Mouse (Mus musculus) urinary bladder, adult 2 months (tissue): Measurements from ENCODE around the gene Slc35g1. TPM values are rescaled to one million over a fixed set of nuclear protein-coding genes. Genes with fewer than 3 reads are reported as not detected.

Experiments
- DNase-seq: peaks from one replicate; pipeline ENCODE4 v3.0.0; 2022; ENCODE audit warnings: low spot score
- polyA plus RNA-seq: library from polyadenylated mRNA; depleted of rRNA; stranded (reverse); fragments of >200 nt; gene quantifications from 2 replicates; pipeline ENCODE4 v1.2.3, GENCODE M21; 2012

Gene Slc35g1
- polyA plus RNA-seq, 1 experiment, result 36.8 TPM

GRCm38 (mm10) chr19:38387835-38388234, 7.9 kb upstream of the Slc35g1 start:
- no peak for DNase-seq

DNA sequence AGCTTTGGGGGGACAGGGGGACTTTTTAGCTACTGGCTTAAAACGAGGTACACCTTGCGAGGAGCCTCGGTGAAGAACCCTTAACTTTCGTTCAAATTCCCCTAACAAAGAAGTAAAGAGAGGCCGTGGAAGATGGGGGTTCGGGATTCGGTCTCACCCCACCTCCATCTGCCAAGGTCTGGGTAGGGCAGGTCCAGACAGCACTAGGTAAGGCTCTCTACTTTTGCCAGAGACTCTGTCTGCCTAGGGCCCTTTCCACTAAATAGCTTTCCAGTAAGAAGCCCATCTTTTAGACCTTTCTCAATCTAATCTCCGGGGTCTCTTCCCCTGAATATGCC, 822 bp downstream of the Slc35g1 start:
- no peak for DNase-seq

DNA sequence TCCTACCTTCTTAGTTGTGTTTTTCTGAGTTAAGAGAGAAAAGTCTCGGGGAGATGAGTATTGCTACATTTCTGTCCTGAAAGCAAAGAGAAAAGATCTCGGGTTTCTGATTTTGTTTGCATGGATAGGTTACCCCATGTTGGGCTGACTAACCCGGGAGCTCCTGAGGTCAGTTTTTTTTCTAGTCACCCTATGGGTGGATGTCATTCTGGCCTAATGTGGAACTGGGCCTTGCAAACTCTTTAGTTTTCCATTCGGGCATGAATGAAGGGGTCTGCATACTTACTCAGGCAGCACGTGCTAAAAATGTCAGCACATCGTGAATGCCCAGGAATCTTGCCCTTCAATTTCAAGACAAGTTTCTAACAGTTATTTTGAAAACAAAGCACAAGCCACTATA, 1.2 kb downstream of the Slc35g1 start:
- no peak for DNase-seq

GRCm38 (mm10) chr19:38398966-38399365, 3.2 kb downstream of the Slc35g1 start:
- DNase-seq, result no peak

GRCm38 (mm10) chr19:38400851-38401250, 5.1 kb downstream of the Slc35g1 start:
- DNase-seq, result no peak

GRCm38 (mm10) chr19:38401416-38401815, 5.6 kb downstream of the Slc35g1 start:
- no peak for DNase-seq

DNA sequence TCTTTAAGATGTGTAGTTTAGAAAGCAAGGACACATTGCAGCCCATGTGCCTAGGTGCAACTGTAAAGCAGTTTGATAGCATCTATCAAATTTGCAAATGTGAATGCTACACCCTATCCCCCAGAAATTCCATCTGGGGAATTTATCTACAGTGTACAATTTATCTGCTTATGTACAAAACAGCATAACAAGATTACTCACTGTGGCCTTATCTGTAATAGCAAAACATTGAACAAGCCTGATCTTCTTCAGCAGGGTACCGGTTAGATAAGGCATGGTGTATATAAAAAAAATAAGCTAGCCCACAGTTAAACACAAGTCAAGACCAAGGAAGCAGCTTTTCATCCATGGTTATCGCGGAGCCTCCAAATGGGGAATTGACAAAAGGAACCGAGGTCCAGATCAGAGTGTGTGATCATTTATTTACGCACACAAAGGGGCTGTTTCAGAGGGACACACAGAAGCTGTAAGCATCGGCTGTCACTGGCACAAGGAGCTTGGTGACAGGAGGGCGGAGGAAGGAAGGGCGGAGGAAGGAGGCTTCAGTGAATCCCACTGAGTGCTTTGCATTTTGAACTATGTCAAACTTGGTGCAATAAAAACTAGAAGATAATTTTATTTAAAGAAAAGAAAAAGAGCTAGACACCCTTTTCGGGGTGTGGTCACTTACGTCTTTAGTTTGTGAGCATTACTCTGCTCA, 14.7 kb downstream of the Slc35g1 start:
- DNase-seq, result no peak

DNA sequence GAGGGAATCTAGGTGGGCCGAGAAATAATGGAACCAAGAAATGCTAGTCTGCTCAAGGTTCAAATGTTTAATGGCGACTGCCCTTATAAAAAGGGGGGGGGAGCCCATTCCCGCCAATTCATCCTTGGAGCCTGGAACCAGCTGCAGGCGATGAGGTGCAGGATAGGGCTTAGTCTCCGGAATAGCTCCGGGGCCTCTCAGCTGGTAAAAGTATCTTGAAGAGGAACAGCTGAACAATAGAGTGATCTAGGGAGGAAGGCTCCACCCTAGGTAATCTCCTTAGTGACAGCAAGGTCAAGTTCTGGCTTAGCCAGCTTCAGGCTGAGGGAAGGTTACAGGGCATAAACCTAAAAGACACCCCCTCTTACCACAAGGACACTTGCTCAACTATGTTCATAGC, 18.1 kb downstream of the Slc35g1 start:
- DNase-seq, result no peak

GRCm38 (mm10) chr19:38418819-38419423, 23.1 kb downstream of the Slc35g1 start:
- DNase-seq, result no peak

DNA sequence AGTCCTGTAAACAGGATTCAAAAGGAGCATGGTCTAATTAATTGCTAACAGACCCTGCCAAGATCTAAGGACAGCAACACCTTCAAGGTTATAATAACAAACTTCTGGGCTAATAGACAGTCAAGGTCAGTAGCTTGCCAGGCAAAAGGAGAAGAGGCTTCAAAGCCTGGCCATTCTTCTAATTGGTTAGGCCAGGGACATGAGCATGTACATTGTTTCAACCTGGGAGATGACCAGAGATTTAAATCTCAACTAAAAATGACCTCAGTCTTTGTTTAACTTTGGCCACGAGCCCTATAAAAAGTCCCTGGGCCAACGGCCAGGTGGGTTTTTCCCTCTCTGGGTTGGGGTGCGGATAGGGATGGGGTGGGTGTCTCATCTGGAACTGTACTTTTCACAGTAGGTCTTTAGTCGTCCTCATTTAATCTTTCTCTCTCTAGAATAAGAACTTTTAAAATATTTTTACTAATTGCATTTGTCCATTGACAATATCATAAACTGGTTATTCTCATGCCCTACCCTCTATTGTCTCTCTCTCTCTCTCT, 25.0 kb downstream of the Slc35g1 start:
- no peak for DNase-seq

DNA sequence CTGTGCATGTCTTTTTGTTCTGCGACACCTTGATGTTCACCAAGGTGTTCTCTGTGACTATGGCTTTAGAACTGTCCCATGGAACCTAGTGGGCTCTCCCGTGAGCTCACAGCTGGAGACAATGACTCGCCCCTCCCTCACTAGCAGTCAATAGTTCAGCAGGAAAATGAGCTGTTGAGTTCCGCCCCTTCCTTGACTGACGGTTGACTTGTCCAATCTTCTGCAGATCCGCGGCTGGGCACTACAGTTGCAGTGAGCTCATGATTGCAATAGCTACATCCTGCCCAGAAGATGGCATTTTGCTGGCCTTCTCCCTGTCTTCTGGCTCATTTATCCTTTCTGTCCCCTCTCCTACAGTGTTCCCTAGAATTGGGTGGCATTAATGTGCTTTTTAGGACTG, 25.7 kb downstream of the Slc35g1 start:
- no peak for DNase-seq

DNA sequence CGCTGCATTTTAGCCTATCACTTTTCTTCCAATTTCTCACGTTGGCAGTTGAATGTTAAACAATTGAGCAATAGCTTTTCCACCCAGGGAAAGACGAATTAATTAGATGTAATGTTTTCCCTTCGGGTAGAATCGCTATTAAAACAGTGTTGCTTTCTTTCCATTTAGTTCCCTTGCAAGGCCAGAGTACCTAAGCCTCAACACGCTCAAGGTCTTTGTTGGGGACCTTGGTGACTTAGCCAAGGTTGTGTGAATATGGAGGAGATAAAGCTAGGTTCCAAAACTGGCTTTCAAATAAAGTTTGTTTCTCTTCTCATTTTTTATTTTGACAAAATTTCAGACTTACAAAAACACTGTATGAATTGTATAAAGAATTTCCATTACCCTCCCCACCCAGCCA, 27.1 kb downstream of the Slc35g1 start:
- no peak for DNase-seq

DNA sequence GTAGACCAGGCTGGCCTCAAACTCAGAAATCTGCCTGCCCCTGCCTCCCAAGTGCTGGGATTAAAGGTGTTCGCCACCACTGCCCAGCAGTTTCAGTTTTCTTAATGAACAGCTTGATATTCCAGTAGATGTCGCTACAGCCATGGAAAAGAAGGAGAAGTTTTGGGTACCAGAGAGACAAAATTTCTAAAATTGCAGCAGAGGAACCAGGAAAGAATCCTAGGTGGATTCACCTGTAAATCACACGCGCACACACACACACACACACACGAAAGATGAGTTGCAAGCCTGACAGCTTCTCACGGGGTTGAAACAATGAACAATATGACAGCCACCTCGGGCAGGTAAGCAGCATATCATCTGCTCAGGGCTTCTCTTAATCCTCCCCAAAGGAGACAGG, 28.1 kb downstream of the Slc35g1 start:
- DNase-seq, result no peak

GRCm38 (mm10) chr19:38424581-38424980, 28.8 kb downstream of the Slc35g1 start:
- DNase-seq, result no peak

DNA sequence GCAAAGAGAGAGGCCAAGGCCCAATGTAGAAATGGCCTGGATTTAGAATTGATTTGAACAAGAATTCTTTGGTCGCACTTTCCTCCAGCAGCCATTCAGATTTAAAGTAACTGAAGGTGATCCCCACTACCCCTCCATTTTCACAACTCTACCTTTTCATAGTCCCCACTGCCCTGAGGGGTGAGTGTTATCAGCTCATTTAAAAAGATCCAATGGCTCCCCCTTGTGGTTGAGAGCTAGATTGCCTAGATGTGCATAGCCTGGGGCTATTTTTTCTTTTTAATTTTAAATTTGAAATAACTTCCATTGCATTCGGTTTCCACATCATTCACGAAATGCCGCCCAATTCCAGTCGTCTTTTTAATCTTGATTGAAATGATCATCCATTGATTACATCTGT, 33.5 kb downstream of the Slc35g1 start:
- DNase-seq, result no peak

GRCm38 (mm10) chr19:38430475-38430874, 34.7 kb downstream of the Slc35g1 start:
- DNase-seq, result no peak

- DNase-seq, result no peak
Measured at GRCm38 (mm10) chr19:38431326-38431725, 35.5 kb downstream of the Slc35g1 start.

DNA sequence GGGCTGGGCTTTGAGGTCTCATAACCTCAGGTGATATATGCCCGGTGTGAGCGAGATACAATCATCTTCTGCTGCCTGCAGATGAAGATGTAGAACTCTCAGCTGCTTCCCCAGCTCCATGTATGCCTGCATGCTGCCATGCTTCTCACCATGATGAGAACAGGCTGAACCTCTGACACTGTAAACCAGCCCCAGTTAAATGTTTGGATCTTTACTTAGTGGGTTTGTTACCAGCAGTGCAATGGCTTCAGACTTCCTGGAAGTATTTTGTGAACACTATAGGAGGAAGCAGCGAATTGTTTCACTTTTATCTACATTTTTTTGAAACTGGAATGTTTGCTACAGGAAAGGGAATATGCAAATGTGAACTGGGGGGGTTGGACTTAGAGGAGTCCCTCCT, 36.2 kb downstream of the Slc35g1 start:
- no peak for DNase-seq

DNA sequence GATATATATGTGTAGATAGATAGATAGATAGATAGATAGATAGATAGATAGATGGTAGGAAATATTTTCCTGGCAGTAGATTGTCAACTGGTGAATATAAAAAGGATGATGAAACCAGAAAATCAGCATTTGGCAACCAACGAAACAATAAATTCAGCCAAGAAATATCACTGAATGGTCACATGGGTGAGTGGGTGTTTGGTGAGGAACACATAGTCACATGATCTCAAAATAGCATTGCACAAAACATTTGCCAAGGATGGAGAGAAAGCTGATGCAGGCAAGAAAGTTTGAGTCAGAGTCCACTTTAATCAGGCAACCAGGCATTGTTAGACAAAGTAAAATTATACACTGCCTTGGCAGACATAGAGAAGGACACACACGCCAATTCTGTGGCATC, 37.6 kb downstream of the Slc35g1 start:
- DNase-seq, result no peak

- no peak for DNase-seq
Measured at GRCm38 (mm10) chr19:38435221-38435620, 39.4 kb downstream of the Slc35g1 start.

DNA sequence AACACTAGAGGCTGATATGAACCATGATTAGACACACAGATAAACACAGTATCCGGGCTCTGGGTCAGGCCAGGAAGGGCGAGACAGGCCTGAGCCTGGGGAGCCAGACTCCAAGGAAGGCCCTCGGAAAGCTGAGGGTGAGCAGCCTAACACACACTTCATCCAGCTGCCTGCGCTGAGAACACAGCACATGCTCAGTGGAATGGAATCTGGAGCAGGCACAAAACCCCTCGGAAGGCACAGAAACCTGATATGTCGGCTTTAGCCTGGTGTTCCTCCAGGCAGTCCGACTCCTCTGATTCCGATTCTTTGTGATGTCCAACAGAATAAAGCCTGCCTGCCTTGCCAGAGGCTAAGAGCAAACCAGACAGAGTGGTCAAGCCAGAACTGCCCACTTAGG, 46.1 kb downstream of the Slc35g1 start:
- DNase-seq, result no peak

DNA sequence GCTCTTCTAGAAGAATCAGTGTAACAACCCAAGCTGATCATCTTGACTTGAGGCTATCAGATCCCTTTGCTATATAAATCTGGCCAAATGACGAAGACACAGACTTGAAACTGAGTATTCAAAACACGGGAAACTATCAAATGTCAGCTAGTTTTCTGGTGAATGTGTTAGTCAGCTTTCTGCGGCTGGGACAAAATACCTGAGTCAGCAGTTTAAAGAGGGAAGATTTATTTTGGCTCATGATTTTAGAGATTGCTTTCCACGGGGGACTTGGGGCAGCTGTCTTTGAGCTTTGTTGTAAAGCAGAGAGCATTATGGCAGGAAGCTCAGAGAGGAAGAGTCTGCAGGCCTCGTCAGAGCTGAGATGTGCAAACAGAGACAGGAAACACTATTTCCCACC, 50.0 kb downstream of the Slc35g1 start:
- no peak for DNase-seq
